Mouse (Mus musculus): ENCODE results near the gene Spag6. TPM values are rescaled to one million over a fixed set of nuclear protein-coding genes. Genes with fewer than 3 reads are reported as not detected.

The Spag6 gene
- total and polyA plus RNA-seq, 2 experiments from 2014 or later: 0.20 TPM; not detected in 1

- no peak for DNase-seq (ENCODE audit: low spot score)
Measured at GRCm38 (mm10) chr2:18739216-18739615, 45.4 kb downstream of the Spag6 start.

GRCm38 (mm10) chr2:18756144-18756543 lies 62.3 kb downstream of the Spag6 start:
- Histone ChIP-seq H3K27me3 (ENCODE audit: insufficient read depth, low read length) (no peaks in the 10 kb centered on the region), H3K9me3 (ENCODE audit: low read length) (no peaks in the 10 kb centered on the region), H3K4me2 (ENCODE audit: low read depth, low read length) (no peak overlapping the region), H3K9ac (replicated peaks; ENCODE audit: low read length) (no peak overlapping the region), H3K4me3 (ENCODE audit: low read length) (no peak overlapping the region), H3K36me3 (ENCODE audit: insufficient read depth, low read length) (no peaks in the 10 kb centered on the region), H3K4me1 (ENCODE audit: insufficient read depth, low read length) (no peaks in the 10 kb centered on the region), H3K27ac (no peak overlapping the region)
- no peak for TF ChIP-seq CTCF (IDR thresholded peaks at IDR 0.05; ENCODE audit: low read depth)
- WGBS: 40% methylated on average over 2 of the region's 2 CpGs
- ATAC-seq (no peak), DNase-seq (ENCODE audit: low spot score) (peak; percentile 73)

More at GRCm38 (mm10) chr2:18739216-18739615, 45.4 kb downstream of the Spag6 start:
- WGBS: 30% methylated on average over 2 of the region's 2 CpGs
- no peaks in the 10 kb centered on the region for H3K27me3 ChIP-seq (ENCODE audit: insufficient read depth, low read length)
- no peak for ATAC-seq
- H3K4me3 ChIP-seq (ENCODE audit: low read length): no peak overlapping the region
- no peaks in the 10 kb centered on the region for H3K36me3 ChIP-seq (ENCODE audit: insufficient read depth, low read length)
- H3K4me2 ChIP-seq (ENCODE audit: low read depth, low read length): no peak overlapping the region
- no peaks in the 10 kb centered on the region for H3K9me3 ChIP-seq (ENCODE audit: low read length)
- no peak overlapping the region for H3K9ac ChIP-seq (replicated peaks; ENCODE audit: low read length)
- H3K27ac ChIP-seq: no peak overlapping the region
- no peaks in the 10 kb centered on the region for H3K4me1 ChIP-seq (ENCODE audit: insufficient read depth, low read length)
- no peak for TF ChIP-seq CTCF (IDR thresholded peaks at IDR 0.05; ENCODE audit: low read depth)

- WGBS: 89% methylated on average over 2 of the region's 2 CpGs
- H3K4me3 ChIP-seq (ENCODE audit: low read length): no peak overlapping the region
- ATAC-seq (no peak), DNase-seq (ENCODE audit: low spot score) (no peak)
- no peaks in the 10 kb centered on the region for H3K36me3 ChIP-seq (ENCODE audit: insufficient read depth, low read length)
- H3K9me3 ChIP-seq (ENCODE audit: low read length): no peaks in the 10 kb centered on the region
- H3K27ac ChIP-seq: no peak overlapping the region
- H3K4me2 ChIP-seq (ENCODE audit: low read depth, low read length): no peak overlapping the region
- no peak for TF ChIP-seq CTCF (IDR thresholded peaks at IDR 0.05; ENCODE audit: low read depth)
- H3K27me3 ChIP-seq (ENCODE audit: insufficient read depth, low read length): no peaks in the 10 kb centered on the region
- 0 out of 2 replicates have a peak, but pooled peaks cover 3% of the 10 kb centered on the region for H3K4me1 ChIP-seq (ENCODE audit: insufficient read depth, low read length)
- no peak overlapping the region for H3K9ac ChIP-seq (replicated peaks; ENCODE audit: low read length)
Measured at GRCm38 (mm10) chr2:18764846-18765245, 71.0 kb downstream of the Spag6 start.

GRCm38 (mm10) chr2:18765481-18766249 lies 71.8 kb downstream of the Spag6 start:
- Histone ChIP-seq H3K27ac (no peak overlapping the region), H3K36me3 (ENCODE audit: insufficient read depth, low read length) (no peaks in the 10 kb centered on the region), H3K9ac (replicated peaks; ENCODE audit: low read length) (no peak overlapping the region), H3K4me1 (ENCODE audit: insufficient read depth, low read length) (0 out of 2 replicates have a peak, but pooled peaks cover 3% of the 10 kb centered on the region), H3K27me3 (ENCODE audit: insufficient read depth, low read length) (no peaks in the 10 kb centered on the region), H3K9me3 (ENCODE audit: low read length) (no peaks in the 10 kb centered on the region), H3K4me2 (ENCODE audit: low read depth, low read length) (peak overlapping the region; percentile 82), H3K4me3 (ENCODE audit: low read length) (no peak overlapping the region)
- no peak for DNase-seq (ENCODE audit: low spot score)
- WGBS: 67% methylated on average over 12 of the region's 12 CpGs
- ATAC-seq: no peak
- TF ChIP-seq CTCF (IDR thresholded peaks at IDR 0.05; ENCODE audit: low read depth): no peak

- TF ChIP-seq CTCF (IDR thresholded peaks at IDR 0.05; ENCODE audit: low read depth): no peak
- Histone ChIP-seq H3K4me3 (ENCODE audit: low read length) (peak overlapping the region; percentile 73), H3K4me2 (ENCODE audit: low read depth, low read length) (peak overlapping the region; percentile 82), H3K4me1 (ENCODE audit: insufficient read depth, low read length) (0 out of 2 replicates have a peak, but pooled peaks cover 3% of the 10 kb centered on the region), H3K27me3 (ENCODE audit: insufficient read depth, low read length) (no peaks in the 10 kb centered on the region), H3K9me3 (ENCODE audit: low read length) (no peaks in the 10 kb centered on the region), H3K27ac (peak overlapping the region; percentile 95), H3K9ac (replicated peaks; ENCODE audit: low read length) (peak overlapping the region; percentile 90), H3K36me3 (ENCODE audit: insufficient read depth, low read length) (no peaks in the 10 kb centered on the region)
- 45% methylated on average over 4 of the region's 4 CpGs for WGBS
- DNase-seq (ENCODE audit: low spot score) (no peak), ATAC-seq (no peak)
Measured at GRCm38 (mm10) chr2:18766441-18766820, 72.6 kb downstream of the Spag6 start.

- peak; percentile 94 for ATAC-seq
- Histone ChIP-seq H3K9me3 (ENCODE audit: low read length) (no peaks in the 10 kb centered on the region), H3K4me3 (ENCODE audit: low read length) (peak overlapping the region; percentile 73), H3K36me3 (ENCODE audit: insufficient read depth, low read length) (no peaks in the 10 kb centered on the region), H3K27me3 (ENCODE audit: insufficient read depth, low read length) (no peaks in the 10 kb centered on the region), H3K4me1 (ENCODE audit: insufficient read depth, low read length) (0 out of 2 replicates have a peak, but pooled peaks cover 3% of the 10 kb centered on the region), H3K27ac (peak overlapping the region; percentile 95), H3K4me2 (ENCODE audit: low read depth, low read length) (peak overlapping the region; percentile 82), H3K9ac (replicated peaks; ENCODE audit: low read length) (peak overlapping the region; percentile 90)
- under 1% methylated on average over 56 of the region's 56 CpGs for WGBS
- TF ChIP-seq CTCF (IDR thresholded peaks at IDR 0.05; ENCODE audit: low read depth): no peak
- DNase-seq (ENCODE audit: low spot score): peak; percentile 93
Measured at GRCm38 (mm10) chr2:18766821-18767541, 73.1 kb downstream of the Spag6 start.

Measured in hindbrain, postnatal 0 days (tissue).